Mouse (Mus musculus) erythroblast, embryonic 14.5 days (primary cell): ENCODE data around the gene Ppib. TPM values are rescaled to one million over a fixed set of nuclear protein-coding genes. Genes with fewer than 3 reads are reported as not detected.

ENCODE experiments used
- H3K27me3 ChIP-seq: 2 replicates; pipeline ENCODE4 v1.6.1; 2012; ENCODE audit warnings: inconsistent platforms; ENCODE audit not compliant: control insufficient read depth
- H3K36me3 ChIP-seq: 2 replicates; pipeline ENCODE4 v1.6.1; 2012; ENCODE audit warnings: mild to moderate bottlenecking, inconsistent platforms; ENCODE audit not compliant: control insufficient read depth
- H3K4me1 ChIP-seq: 2 replicates; pipeline ENCODE4 v1.6.1; 2012; ENCODE audit warnings: inconsistent platforms; ENCODE audit not compliant: control insufficient read depth
- H3K4me3 ChIP-seq: replicated peaks from 2 replicates; pipeline ENCODE3; 2012; ENCODE audit warnings: moderate library complexity, mild to moderate bottlenecking, inconsistent platforms
- H3K9me3 ChIP-seq: 2 replicates; pipeline ENCODE4 v1.6.1; 2012; ENCODE audit warnings: low read length, inconsistent platforms, mixed read lengths; ENCODE audit not compliant: control insufficient read depth
- GATA1 ChIP-seq: IDR thresholded peaks from 2 replicates; pipeline ENCODE4 v1.6.1; 2012; ENCODE audit warnings: low read length, inconsistent platforms, mixed read lengths
- TAL1 ChIP-seq: IDR thresholded peaks from 3 replicates; pipeline ENCODE4 v1.6.1; 2012; ENCODE audit warnings: low read length, inconsistent platforms, mixed read lengths
- polyA plus RNA-seq: library from polyadenylated mRNA; stranded (reverse); fragments of >175 nt; gene quantifications from 2 replicates; pipeline ENCODE4 v1.2.3, GENCODE M21; 2012

The Ppib gene
- polyA plus RNA-seq, 1 experiment: 10.8 TPM

- TF ChIP-seq TAL1 (no peak), GATA1 (no peak)
- peaks cover 37% of the 10 kb centered on the region for H3K36me3 ChIP-seq
Measured at GRCm38 (mm10) chr9:66084171-66084570, 24.1 kb downstream of the Ppib start.

GRCm38 (mm10) chr9:66087062-66087461, 27.0 kb downstream of the Ppib start:
- Histone ChIP-seq H3K36me3 (peaks cover 65% of the 10 kb centered on the region), H3K27me3 (peaks cover 9% of the 10 kb centered on the region), H3K9me3 (peaks cover 5% of the 10 kb centered on the region; the same call in 1 of the 2 replicates), H3K4me3 (no peak overlapping the region), H3K4me1 (peaks cover 19% of the 10 kb centered on the region)
- TF ChIP-seq TAL1 (no peak), GATA1 (no peak)

More at GRCm38 (mm10) chr9:66084171-66084570, 24.1 kb downstream of the Ppib start:
- H3K9me3 ChIP-seq: peaks cover 5% of the 10 kb centered on the region; the same call in 1 of the 2 replicates
- peaks cover 19% of the 10 kb centered on the region for H3K4me1 ChIP-seq
- H3K27me3 ChIP-seq: peaks cover 35% of the 10 kb centered on the region
- no peak overlapping the region for H3K4me3 ChIP-seq

DNA sequence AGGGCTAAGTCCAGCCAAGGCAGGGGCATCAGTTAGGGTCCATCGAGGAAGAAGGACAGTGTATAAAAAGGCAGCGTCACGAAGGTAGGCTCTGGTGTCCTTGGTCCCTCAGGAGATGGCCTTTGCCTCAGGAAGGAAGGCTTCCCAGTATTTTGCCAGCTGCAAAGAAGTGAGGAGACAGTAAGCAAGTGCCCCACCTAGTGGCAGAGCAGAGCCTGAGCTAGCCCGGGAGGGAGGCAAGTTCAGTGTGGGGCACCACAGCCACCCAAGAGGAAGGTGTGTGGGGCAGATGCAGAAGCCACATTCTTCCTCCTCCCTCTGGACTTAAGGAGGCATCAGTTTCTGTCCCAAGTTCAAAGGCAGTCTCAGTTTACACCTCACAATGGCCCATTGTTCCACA, 28.4 kb downstream of the Ppib start:
- Histone ChIP-seq H3K4me1 (peaks cover 32% of the 10 kb centered on the region), H3K9me3 (peaks cover 5% of the 10 kb centered on the region; the same call in 1 of the 2 replicates), H3K4me3 (no peak overlapping the region), H3K36me3 (peaks cover 79% of the 10 kb centered on the region), H3K27me3 (peaks cover 3% of the 10 kb centered on the region; the same call in 1 of the 2 replicates)
- TF ChIP-seq GATA1 (no peak), TAL1 (no peak)

DNA sequence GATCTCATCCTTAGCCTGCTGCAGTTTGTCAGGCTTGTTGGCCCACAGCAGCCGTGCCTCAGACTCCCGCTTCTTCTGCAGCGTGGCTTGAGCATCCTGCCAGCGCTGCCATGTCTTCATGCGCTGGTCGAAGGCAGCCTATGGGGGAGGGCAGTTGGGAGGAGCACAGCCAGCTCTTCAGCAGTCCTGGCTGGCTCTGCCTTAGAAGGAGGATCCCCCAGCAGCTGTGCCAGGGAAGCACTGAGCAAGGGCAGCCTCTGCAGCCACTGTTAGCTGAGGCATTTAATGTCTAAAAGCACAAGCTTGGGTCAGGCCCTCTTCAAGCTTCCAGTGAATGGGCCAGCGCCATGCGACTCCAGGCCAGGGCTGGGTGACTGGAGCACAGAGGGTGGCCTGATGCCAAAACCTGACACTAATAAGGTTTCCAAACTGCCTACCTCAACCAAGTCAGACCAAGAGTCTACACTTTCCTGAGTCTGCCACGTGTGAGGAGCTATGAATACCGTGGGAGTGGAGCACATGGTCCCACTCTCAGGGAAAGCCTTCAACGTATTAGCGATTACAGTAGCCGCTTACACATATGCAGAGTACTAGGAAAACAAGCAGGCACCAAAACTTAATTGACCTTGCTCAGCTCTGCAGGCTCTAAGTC, 30.7 kb downstream of the Ppib start:
- H3K36me3 ChIP-seq: peaks cover 98% of the 10 kb centered on the region
- no peak for TF ChIP-seq GATA1
- no peak for TF ChIP-seq TAL1

DNA sequence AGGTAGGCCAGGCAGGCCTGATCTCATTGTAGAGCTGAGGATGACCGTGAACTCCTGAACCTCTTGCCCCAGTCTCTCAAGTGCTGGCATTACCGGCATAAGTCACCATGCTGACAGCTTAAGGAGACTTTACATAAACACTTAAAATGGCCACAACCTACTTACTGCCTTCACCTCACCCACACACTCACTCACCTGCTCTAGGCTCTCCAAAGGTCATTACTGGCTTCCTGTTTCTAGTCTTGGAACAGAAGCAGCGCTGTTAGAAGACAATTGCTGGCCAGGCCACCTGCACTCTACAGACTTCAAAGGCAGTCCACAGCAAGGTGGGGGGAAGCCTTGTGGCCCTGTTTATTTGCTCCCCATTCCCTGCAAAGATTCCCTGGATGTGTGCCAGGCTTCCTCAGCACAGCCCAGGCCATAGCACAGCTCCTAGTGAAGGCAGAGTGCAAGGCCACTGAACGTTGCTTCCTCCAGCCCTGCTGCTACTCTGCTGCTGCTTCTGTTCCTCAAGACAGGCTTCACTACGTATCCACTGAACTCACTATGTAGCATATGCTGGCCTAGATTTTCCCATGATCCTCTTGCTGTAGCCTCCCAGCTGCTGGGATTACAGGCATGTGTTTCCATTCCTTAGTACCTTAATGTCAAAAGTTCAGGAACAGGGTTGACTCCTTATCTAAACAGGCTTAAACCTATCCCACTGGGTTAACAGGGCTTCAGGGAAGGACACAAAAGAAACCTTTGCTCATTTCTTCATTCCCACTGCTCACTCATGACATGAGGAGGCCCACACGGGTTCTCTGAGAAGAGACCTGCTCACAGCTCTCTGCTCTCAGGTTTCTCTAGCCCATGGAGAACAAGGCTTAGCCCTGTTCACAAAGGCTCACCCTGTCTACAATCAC, 31.6 kb downstream of the Ppib start:
- Histone ChIP-seq H3K4me3 (no peak overlapping the region), H3K36me3 (peaks cover 99% of the 10 kb centered on the region)

More for the DNA sequence above, 30.7 kb downstream of the Ppib start:
- Histone ChIP-seq H3K27me3 (no peaks in the 10 kb centered on the region), H3K9me3 (no peaks in the 10 kb centered on the region), H3K4me1 (peaks cover 22% of the 10 kb centered on the region), H3K4me3 (no peak overlapping the region)

GRCm38 (mm10) chr9:66092664-66093063, 32.6 kb downstream of the Ppib start:
- peaks cover 99% of the 10 kb centered on the region for H3K36me3 ChIP-seq
- peaks cover 22% of the 10 kb centered on the region for H3K4me1 ChIP-seq
- no peak overlapping the region for H3K4me3 ChIP-seq
- no peaks in the 10 kb centered on the region for H3K27me3 ChIP-seq
- no peaks in the 10 kb centered on the region for H3K9me3 ChIP-seq
- TF ChIP-seq TAL1 (no peak), GATA1 (no peak)

More for the DNA sequence above, 31.6 kb downstream of the Ppib start:
- TF ChIP-seq TAL1 (no peak), GATA1 (no peak)
- Histone ChIP-seq H3K9me3 (no peaks in the 10 kb centered on the region), H3K4me1 (peaks cover 22% of the 10 kb centered on the region), H3K27me3 (no peaks in the 10 kb centered on the region)

GRCm38 (mm10) chr9:66101577-66101976, 41.6 kb downstream of the Ppib start:
- Histone ChIP-seq H3K4me1 (peaks cover 28% of the 10 kb centered on the region), H3K4me3 (no peak overlapping the region), H3K9me3 (no peaks in the 10 kb centered on the region), H3K27me3 (no peaks in the 10 kb centered on the region), H3K36me3 (peaks cover 98% of the 10 kb centered on the region)
- TF ChIP-seq GATA1: no peak
- no peak for TF ChIP-seq TAL1

DNA sequence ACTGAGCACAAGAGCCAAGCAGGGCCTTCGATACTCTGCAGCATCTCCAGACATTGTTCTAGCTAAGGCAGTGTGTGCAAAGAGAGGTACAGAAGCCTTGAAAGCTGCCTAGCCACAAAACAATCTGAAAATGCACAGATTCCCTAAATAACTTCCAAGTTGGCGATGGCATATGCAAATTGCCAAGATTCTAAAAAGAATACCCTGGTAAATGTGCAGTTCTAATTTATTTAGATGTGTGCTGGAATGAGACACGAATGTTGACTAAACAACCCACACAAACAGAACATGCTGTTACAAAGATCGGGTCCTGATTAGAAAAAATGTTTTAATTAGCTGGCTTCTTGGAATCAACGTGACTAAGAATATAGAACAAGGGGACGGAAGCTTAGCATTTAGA, 42.6 kb downstream of the Ppib start:
- Histone ChIP-seq H3K27me3 (no peaks in the 10 kb centered on the region), H3K36me3 (peaks cover 98% of the 10 kb centered on the region)
- no peak for TF ChIP-seq GATA1
- no peak for TF ChIP-seq TAL1

GRCm38 (mm10) chr9:66104601-66105000, 44.6 kb downstream of the Ppib start:
- H3K36me3 ChIP-seq: peaks cover 99% of the 10 kb centered on the region
- no peak for TF ChIP-seq TAL1
- no peak for TF ChIP-seq GATA1
- H3K9me3 ChIP-seq: no peaks in the 10 kb centered on the region
- peaks cover 28% of the 10 kb centered on the region for H3K4me1 ChIP-seq
- no peak overlapping the region for H3K4me3 ChIP-seq
- no peaks in the 10 kb centered on the region for H3K27me3 ChIP-seq

More for the DNA sequence above, 42.6 kb downstream of the Ppib start:
- Histone ChIP-seq H3K4me3 (no peak overlapping the region), H3K4me1 (peaks cover 28% of the 10 kb centered on the region), H3K9me3 (no peaks in the 10 kb centered on the region)
